In genomic region chr9:117251521-117252368, GRCm38 (mm10) we compare ENCODE assay signal across 8 mouse cellular contexts.
DNase-seq lines count a peak whose midpoint lies in the region; ATAC-seq lines count a peak whose summit lies in the region.

No protein-coding gene starts in this region.

- no peaks in the 10 kb centered on the region for H3K27me3 ChIP-seq in kidney, embryonic 14.5 days (ENCODE audit: control insufficient read depth, insufficient read depth, low read length)
- H3K27me3 ChIP-seq in lung, embryonic 16.5 days (ENCODE audit: control insufficient read depth, insufficient read depth, low read depth, low read length), result no peaks in the 10 kb centered on the region
- H3K27me3 ChIP-seq in stomach, embryonic 15.5 days (replicated peaks), result no peaks in the 10 kb centered on the region

- no peaks in the 10 kb centered on the region for H3K4me1 ChIP-seq in brown adipose tissue, adult 24 weeks (ENCODE audit: control insufficient read depth, insufficient read depth, insufficient read length, low read length)
- H3K4me1 ChIP-seq in kidney, embryonic 14.5 days (ENCODE audit: control insufficient read depth, insufficient read depth, low read length), result peaks cover 28% of the 10 kb centered on the region
- H3K4me1 ChIP-seq in lung, embryonic 16.5 days (replicated peaks; ENCODE audit: control insufficient read depth, insufficient read depth, low read length), result peaks cover 23% of the 10 kb centered on the region
- peaks cover 15% of the 10 kb centered on the region for H3K4me1 ChIP-seq in stomach, embryonic 15.5 days

- H3K4me3 ChIP-seq in brown adipose tissue, adult 24 weeks (ENCODE audit: insufficient read depth, low read depth, low read length), result peak overlapping the region; percentile 68
- peak overlapping the region; percentile 76 for H3K4me3 ChIP-seq in kidney, embryonic 14.5 days (ENCODE audit: low read length)
- peak overlapping the region; percentile 64 for H3K4me3 ChIP-seq in lung, embryonic 16.5 days (ENCODE audit: low read length)
- H3K4me3 ChIP-seq in stomach, embryonic 15.5 days (replicated peaks), result peak overlapping the region; percentile 69

- peak overlapping the region; percentile 59 for H3K27ac ChIP-seq in brown adipose tissue, adult 24 weeks (replicated peaks; ENCODE audit: low read depth, low read length)
- peak overlapping the region; percentile 92 for H3K27ac ChIP-seq in kidney, embryonic 14.5 days (ENCODE audit: low read depth, low read length)
- peak overlapping the region; percentile 85 for H3K27ac ChIP-seq in lung, embryonic 16.5 days (ENCODE audit: low read length)
- peak overlapping the region; percentile 87 for H3K27ac ChIP-seq in stomach, embryonic 15.5 days

- no peaks in the 10 kb centered on the region for H3K9me3 ChIP-seq in kidney, embryonic 14.5 days (ENCODE audit: control insufficient read depth, low read length)
- no peaks in the 10 kb centered on the region for H3K9me3 ChIP-seq in lung, embryonic 16.5 days (ENCODE audit: control insufficient read depth, low read length)
- H3K9me3 ChIP-seq in stomach, embryonic 15.5 days, result no peaks in the 10 kb centered on the region

- ATAC-seq in kidney, embryonic 14.5 days (ENCODE audit: low FRiP score, low TSS enrichment), result peak; percentile 56
- peak; percentile 61 for ATAC-seq in lung, embryonic 16.5 days (ENCODE audit: low read depth)
- 0 out of 2 replicates have a peak, but pooled peaks have one; percentile 29 for ATAC-seq in stomach, embryonic 15.5 days (ENCODE audit: insufficient read depth, low FRiP score, low read depth)

- WGBS in kidney, embryonic 14.5 days, result under 1% methylated on average over 29 of the region's 29 CpGs
- WGBS in lung, embryonic 16.5 days, result under 1% methylated on average over 29 of the region's 29 CpGs
- under 1% methylated on average over 29 of the region's 29 CpGs for WGBS in stomach, embryonic 15.5 days

- H3K4me2 ChIP-seq in kidney, embryonic 14.5 days (replicated peaks; ENCODE audit: low read depth, low read length), result peak overlapping the region; percentile 55
- H3K4me2 ChIP-seq in lung, embryonic 16.5 days (ENCODE audit: low read depth, low read length), result peak overlapping the region; percentile 67
- H3K4me2 ChIP-seq in stomach, embryonic 15.5 days, result peak overlapping the region; percentile 64

- peak overlapping the region; percentile 84 for H3K9ac ChIP-seq in kidney, embryonic 14.5 days (ENCODE audit: low read depth, low read length)
- peak overlapping the region; percentile 75 for H3K9ac ChIP-seq in lung, embryonic 16.5 days (ENCODE audit: low read length)
- H3K9ac ChIP-seq in stomach, embryonic 15.5 days, result peak overlapping the region; percentile 66; the same call in 1 of the 2 replicates

- H3K36me3 ChIP-seq in kidney, embryonic 14.5 days (ENCODE audit: control insufficient read depth, insufficient read depth, low read length), result no peaks in the 10 kb centered on the region
- no peaks in the 10 kb centered on the region for H3K36me3 ChIP-seq in lung, embryonic 16.5 days (ENCODE audit: control insufficient read depth, insufficient read depth, low read length)
- no peaks in the 10 kb centered on the region for H3K36me3 ChIP-seq in stomach, embryonic 15.5 days

- peak; percentile 15 for DNase-seq in right cerebral cortex, adult 18-20 months
- DNase-seq in right cerebral cortex, postnatal 36 days (ENCODE audit: low spot score in 2 of 2), result no peak
- peak; percentile 11 for DNase-seq in gastrocnemius, postnatal 25 days
- no peak for DNase-seq in ovary, adult 18-20 months (ENCODE audit: low spot score)

Comparison
In these comparisons a context has a peak if more than half of its experiments do, and no peak if none do; other contexts are left out.
1. DNase-seq: peak in right cerebral cortex, adult 18-20 months (single experiment) and gastrocnemius, postnatal 25 days (single experiment); none in right cerebral cortex, postnatal 36 days (0 of 2) and ovary, adult 18-20 months (single experiment).
2. Peak in every context shown above with its lines, with median percentiles within 50 percentile points of each other: H3K27ac ChIP-seq, H3K4me3 ChIP-seq, ATAC-seq, H3K4me2 ChIP-seq and H3K9ac ChIP-seq.